Mouse (Mus musculus) liver, adult 2 months (tissue): ENCODE results near the gene Mrpl35. TPM values are rescaled to one million over a fixed set of nuclear protein-coding genes. Genes with fewer than 3 reads are reported as not detected.

Source experiments
- DNase-seq: peaks from one replicate; pipeline ENCODE4 v3.0.0-alpha.2; 2011; ENCODE audit warnings: low read depth, low spot score; ENCODE audit errors: extremely low read depth
- H3K27ac ChIP-seq: fragments of 200-500 bp; replicated peaks from 2 replicates; pipeline ENCODE4 v1.5.1; 2012; ENCODE audit warnings: low read depth, mild to moderate bottlenecking, control low read depth, inconsistent platforms, low read length; ENCODE audit not compliant: insufficient read depth
- H3K27me3 ChIP-seq: fragments of 200-500 bp; 2 replicates; pipeline ENCODE4 v1.6.1; 2012; ENCODE audit warnings: mild to moderate bottlenecking, moderate library complexity, low read length, inconsistent platforms; ENCODE audit not compliant: control insufficient read depth, insufficient read depth
- H3K36me3 ChIP-seq: fragments of 200-500 bp; 2 replicates; pipeline ENCODE4 v1.6.1; 2012; ENCODE audit warnings: low read length, inconsistent platforms; ENCODE audit not compliant: control insufficient read depth, insufficient read depth
- H3K4me1 ChIP-seq: fragments of 200-500 bp; 2 replicates; pipeline ENCODE4 v1.6.1; 2011; ENCODE audit warnings: low read length; ENCODE audit not compliant: control insufficient read depth, insufficient read depth
- H3K4me3 ChIP-seq: fragments of 200-500 bp; 2 replicates; pipeline ENCODE4 v1.5.1; 2011; ENCODE audit warnings: low read depth, mild to moderate bottlenecking, control low read depth, low read length, moderate library complexity; ENCODE audit not compliant: insufficient read depth
- H3K79me2 ChIP-seq: fragments of 200-500 bp; 2 replicates; pipeline ENCODE4 v1.6.1; 2012; ENCODE audit warnings: inconsistent platforms, mild to moderate bottlenecking, low read length, moderate library complexity; ENCODE audit not compliant: control insufficient read depth, insufficient read depth
- H3K9ac ChIP-seq: fragments of 200-500 bp; 2 replicates; pipeline ENCODE4 v1.6.1; 2012; ENCODE audit warnings: low read depth, mild to moderate bottlenecking, control low read depth, inconsistent platforms, low read length
- CTCF ChIP-seq: fragments of 200-500 bp; IDR thresholded peaks from 2 replicates; pipeline ENCODE4 v1.5.1; 2011; ENCODE audit warnings: low read depth, low read length, control low read depth
- POLR2A ChIP-seq: fragments of 200-500 bp; IDR thresholded peaks from 2 replicates; pipeline ENCODE4 v1.6.1; 2011; ENCODE audit warnings: low read length, control low read depth; ENCODE audit not compliant: insufficient read depth; ENCODE audit errors: extremely low read depth
- WGBS: fragments of 180-500 bp; shearing (Covaris S2); methylation state at CpG from one replicate; pipeline ENCODE4 v1.1.7; 2018; 5-methylcytosine and 5-hydroxymethylcytosine counted together
- polyA plus RNA-seq: library from polyadenylated mRNA; depleted of rRNA; stranded (reverse); fragments of >200 nt; gene quantifications from 2 replicates; pipeline ENCODE4 v1.2.3, GENCODE M21; 2012
- total RNA-seq: library from RNA; depleted of rRNA; stranded (reverse); fragments of >200 nt; gene quantifications from 2 replicates; pipeline ENCODE4 v1.2.3, GENCODE M21; 2014

The Mrpl35 gene
- total and polyA plus RNA-seq, 2 experiments, result 9.5 to 14.4 TPM

DNA sequence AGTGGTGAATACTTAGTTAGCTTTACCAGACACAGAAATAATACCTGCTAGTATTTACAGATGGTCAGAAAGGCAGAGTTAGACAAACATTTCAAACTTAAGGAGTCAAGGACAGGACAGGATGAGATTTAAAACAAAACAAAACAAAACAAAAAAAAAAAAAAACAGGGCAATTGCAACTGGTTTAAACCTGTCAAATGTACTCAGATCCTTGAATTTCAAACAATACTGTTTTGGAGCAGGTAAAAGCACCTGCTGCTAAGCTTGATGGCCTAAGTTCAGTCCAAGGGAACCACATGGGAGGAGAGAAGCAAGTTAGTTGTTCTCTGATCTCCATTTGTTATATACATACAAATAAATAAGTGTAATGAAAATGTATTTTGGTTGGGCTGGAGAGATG is 13.0 kb upstream of the Mrpl35 start:
- no peak overlapping the region for H3K9ac ChIP-seq
- peak; percentile 17 for DNase-seq
- peaks cover 26% of the 10 kb centered on the region; the same call in 1 of the 2 replicates for H3K79me2 ChIP-seq
- no peaks in the 10 kb centered on the region for H3K36me3 ChIP-seq
- peak overlapping the region; percentile 28; the same call in 1 of the 2 replicates for H3K27ac ChIP-seq
- H3K27me3 ChIP-seq, result no peaks in the 10 kb centered on the region
- H3K4me1 ChIP-seq, result peaks cover 18% of the 10 kb centered on the region
- no peak overlapping the region for H3K4me3 ChIP-seq
- TF ChIP-seq POLR2A (no peak), CTCF (no peak)

DNA sequence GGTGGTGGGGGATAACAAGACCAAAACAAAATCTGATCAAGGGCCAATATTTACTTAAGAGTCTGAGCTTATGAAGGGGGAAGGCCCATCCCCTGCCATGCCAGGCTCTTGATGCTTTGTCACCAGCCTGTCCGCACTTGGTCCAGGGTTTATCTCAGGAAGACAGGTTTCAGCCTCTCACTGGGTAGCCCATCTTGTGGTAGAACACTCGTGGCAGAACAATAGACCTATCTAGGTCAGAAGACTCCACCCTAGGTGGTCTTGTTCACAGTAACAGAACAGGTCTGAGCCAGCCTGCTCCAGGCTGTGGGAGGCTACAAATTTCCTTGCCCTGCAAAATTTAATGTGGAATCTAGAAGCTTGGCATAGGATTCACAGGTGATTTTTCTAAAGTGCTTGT is 10.0 kb upstream of the Mrpl35 start:
- 83% methylated on average over 2 of the region's 2 CpGs for WGBS
- Histone ChIP-seq H3K36me3 (0 out of 2 replicates have a peak, but pooled peaks cover 2% of the 10 kb centered on the region), H3K9ac (no peak overlapping the region), H3K27ac (no peak overlapping the region), H3K27me3 (no peaks in the 10 kb centered on the region), H3K4me3 (no peak overlapping the region), H3K4me1 (peaks cover 23% of the 10 kb centered on the region), H3K79me2 (peaks cover 22% of the 10 kb centered on the region; the same call in 1 of the 2 replicates)
- no peak for TF ChIP-seq CTCF
- TF ChIP-seq POLR2A, result no peak
- no peak for DNase-seq

DNA sequence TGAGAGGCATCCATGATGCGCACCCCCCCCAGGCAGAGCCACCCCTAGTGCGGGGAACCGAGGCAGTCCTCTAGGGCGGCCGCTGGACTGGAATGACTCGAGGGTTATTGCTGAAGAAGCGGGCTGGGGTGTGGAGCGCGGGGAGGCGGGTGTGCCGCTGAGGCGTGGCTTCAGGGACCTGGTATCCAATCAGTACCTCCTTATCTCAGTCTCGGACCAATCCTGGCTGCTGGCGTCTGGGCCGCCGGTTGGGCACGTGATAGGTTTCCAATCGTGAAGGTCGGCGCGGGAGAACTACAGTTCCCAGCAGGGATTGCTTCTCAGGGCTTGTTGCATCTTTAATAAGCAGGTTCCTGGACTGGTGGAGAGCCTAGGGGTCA is 4.8 kb upstream of the Mrpl35 start:
- 0% methylated on average over 21 of the region's 21 CpGs for WGBS
- Histone ChIP-seq H3K36me3 (0 out of 2 replicates have a peak, but pooled peaks cover 2% of the 10 kb centered on the region), H3K4me3 (peak overlapping the region; percentile 88), H3K79me2 (peaks cover 9% of the 10 kb centered on the region; the same call in 1 of the 2 replicates), H3K27ac (peak overlapping the region; percentile 94), H3K4me1 (peaks cover 5% of the 10 kb centered on the region; the same call in 1 of the 2 replicates), H3K27me3 (no peaks in the 10 kb centered on the region), H3K9ac (peak overlapping the region; percentile 93)
- TF ChIP-seq POLR2A, result no peak
- no peak for TF ChIP-seq CTCF
- peak; percentile 92 for DNase-seq

DNA sequence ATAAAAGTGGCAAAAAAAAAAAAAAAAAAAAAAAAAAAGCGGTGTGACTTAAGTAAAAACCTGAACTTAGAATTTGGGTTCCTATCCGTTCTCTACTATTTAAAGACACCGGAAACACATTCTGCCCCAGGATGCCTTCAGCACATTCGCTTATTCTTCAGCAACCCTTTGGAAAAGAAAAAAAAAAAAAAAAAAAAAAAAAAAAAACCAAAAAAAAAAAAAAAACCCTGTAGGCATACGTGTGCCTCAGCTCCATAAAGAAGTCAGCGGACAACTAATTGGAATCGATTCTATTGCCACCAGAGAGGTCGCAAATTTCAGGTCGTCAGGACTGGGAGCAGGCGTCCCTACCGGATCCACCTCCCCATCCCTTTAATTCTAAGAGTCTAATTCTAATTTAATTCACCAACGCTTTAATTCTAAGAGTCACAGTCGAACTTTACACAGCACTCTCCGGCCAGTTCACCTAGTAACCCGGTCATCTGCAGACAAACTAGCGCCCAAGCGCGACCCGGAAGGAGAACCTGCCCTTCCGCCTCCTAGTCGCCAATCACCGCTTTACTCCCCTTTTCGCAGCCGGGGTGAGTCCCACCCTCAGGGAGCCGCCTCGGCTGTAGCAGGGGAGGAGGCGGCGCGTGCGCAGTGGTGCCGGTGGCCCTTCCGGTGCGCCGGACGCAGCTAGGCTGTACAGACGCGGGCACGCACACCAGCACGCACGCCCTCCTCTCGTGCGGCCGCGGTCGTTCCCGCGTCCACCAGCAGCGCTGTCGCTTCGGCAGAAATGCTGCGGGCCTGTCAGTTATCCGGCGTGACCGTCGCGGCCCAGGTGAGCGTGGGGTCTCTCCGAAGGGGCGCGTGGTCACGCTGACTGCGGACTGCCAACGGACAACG is 4.2 kb upstream of the Mrpl35 start, which contains the start of gene Immt:
Gene Immt (plus strand): TSS at position 642 of the 891 bp plus-strand sequence.
- peaks cover 6% of the 10 kb centered on the region; the same call in 1 of the 2 replicates for H3K79me2 ChIP-seq
- peak; percentile 94 for DNase-seq
- H3K27ac ChIP-seq, result peak within 1 kb of the TSS; percentile 94
- peak within 1 kb of the TSS; percentile 93 for H3K9ac ChIP-seq
- H3K36me3 ChIP-seq, result 0 out of 2 replicates have a peak, but pooled peaks cover 2% of the 10 kb centered on the region
- peaks cover 5% of the 10 kb centered on the region; the same call in 1 of the 2 replicates for H3K4me1 ChIP-seq
- TF ChIP-seq CTCF (no peak), POLR2A (peak; percentile 86)
- H3K4me3 ChIP-seq, result peak within 1 kb of the TSS; percentile 88
- no peaks in the 10 kb centered on the region for H3K27me3 ChIP-seq
- under 1% methylated on average over 64 of the region's 64 CpGs for WGBS

DNA sequence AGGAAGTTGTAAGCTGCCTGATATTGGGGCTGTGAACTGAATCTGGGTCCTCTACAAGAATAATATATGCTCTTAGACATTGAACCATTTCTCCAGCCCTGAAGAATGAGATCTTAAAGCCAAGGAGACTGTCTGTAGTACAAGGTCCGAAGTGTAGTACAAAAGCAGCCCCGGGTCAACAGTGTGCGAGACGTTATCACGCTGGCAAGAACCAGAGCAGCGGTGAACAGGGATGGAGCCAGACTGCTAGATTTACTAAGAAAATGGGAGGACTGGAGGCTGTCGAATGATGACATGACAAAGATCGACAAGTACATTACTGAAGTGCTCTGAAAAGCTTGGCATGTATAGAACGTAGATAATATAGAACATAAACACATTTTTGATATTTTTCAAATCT is 3.0 kb upstream of the Mrpl35 start:
- H3K4me3 ChIP-seq, result no peak overlapping the region
- 87% methylated on average over 9 of the region's 9 CpGs for WGBS
- peaks cover 3% of the 10 kb centered on the region; the same call in 1 of the 2 replicates for H3K79me2 ChIP-seq
- TF ChIP-seq CTCF (no peak), POLR2A (no peak)
- H3K27ac ChIP-seq, result no peak overlapping the region
- DNase-seq, result no peak
- H3K27me3 ChIP-seq, result no peaks in the 10 kb centered on the region
- H3K36me3 ChIP-seq, result 0 out of 2 replicates have a peak, but pooled peaks cover 2% of the 10 kb centered on the region
- no peak overlapping the region for H3K9ac ChIP-seq
- peaks cover 5% of the 10 kb centered on the region; the same call in 1 of the 2 replicates for H3K4me1 ChIP-seq
